Mouse (Mus musculus) leukemia stem cell, adult 10-12 weeks (primary cell): Measurements from ENCODE around the gene Slc27a4. TPM values are rescaled to one million over a fixed set of nuclear protein-coding genes. Genes with fewer than 3 reads are reported as not detected.

Source experiments
- polyA plus RNA-seq: library from polyadenylated mRNA; stranded (reverse); fragments of >175 nt; gene quantifications from 2 replicates; pipeline ENCODE4 v1.2.3, GENCODE M21; 2012; ENCODE audit warnings: low replicate concordance

Slc27a4 gene
- 4.4 and 9.2 TPM in 2 replicates for polyA plus RNA-seq

DNA sequence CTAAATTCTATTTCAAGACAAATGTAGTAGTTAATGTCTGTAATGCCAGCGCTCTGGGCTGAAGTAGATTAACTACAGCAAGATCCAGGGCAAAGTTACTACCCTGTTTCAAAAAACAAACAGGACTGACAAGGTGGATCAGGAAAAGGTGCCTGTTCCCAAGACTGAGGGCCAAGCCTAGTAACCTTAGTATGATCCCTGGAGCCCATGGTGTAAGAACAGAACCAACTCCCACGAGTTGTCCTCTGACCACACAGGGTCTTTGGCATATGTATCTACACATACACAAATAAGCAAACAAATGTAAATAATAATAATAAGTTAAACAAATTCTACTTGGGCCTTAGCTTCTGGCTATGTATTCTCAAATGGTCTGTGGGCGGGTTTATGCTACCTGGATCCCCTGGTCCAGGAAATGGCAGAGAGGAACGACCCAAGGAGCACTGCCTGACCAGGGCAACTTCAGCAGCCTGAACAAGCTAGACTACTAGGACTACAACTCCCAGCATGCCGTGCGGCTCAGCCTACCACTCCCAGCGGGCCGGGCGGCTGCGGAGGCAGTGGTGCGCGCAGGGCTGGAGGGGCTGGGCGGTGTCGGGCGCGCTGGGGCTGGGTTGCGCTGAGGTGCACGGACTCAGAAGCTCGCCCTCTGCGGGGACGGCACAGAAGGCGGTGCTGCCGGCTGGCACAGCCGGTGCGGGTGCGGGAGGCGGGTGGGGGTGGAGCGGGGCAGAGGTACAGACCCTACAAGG, at the start of gene Slc27a4:
TSS of gene Slc27a4 (plus strand) at position 560 of the 752 bp plus-strand sequence.

DNA sequence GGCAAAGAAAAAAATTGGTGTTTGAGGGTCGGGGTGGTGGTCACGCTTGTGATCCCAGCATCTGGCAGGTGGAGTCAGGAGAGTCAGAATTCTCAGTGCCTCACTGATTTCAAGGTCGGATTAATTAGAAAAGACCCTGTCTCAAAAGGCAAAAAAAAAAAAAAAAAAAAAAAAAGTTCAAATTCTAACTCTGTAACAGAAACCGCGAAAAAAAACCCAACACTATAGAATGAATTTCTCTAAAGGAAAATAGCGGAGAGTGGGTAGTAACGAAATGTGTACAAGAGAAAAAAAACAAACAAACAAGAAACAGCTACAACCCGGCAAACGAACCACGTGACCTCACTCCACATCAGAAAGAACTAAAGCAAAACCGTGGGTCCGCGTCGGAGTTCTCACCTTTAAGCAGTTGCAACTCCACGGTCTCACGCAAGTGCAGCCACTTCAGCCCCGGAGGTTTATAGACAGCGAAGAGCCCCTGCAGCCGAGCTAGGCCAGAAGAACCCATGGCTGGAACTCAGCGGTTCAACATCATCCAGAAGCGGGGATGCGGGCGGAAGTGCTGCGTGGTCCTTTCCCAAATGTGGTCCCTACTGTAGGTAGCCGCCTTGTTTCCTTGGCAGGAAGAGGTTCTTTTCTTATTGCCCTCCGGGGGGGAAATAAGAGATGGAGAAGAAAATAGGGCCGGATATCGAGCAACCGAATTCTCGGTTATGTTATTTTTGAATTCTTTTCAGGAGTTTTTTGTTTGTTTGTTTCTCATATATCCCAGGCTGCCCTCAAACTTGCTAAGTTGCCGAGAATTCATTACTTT, 15.1 kb upstream of the Slc27a4 start, which contains the start of gene Coq4:
TSS of gene Coq4 (plus strand) at position 390 of the 814 bp plus-strand sequence.

GRCm38 (mm10) chr2:29787937-29788681, 14.3 kb upstream of the Slc27a4 start, which contains the start of gene Trub2:
Trub2 (minus strand) TSS chr2:29788502.

DNA sequence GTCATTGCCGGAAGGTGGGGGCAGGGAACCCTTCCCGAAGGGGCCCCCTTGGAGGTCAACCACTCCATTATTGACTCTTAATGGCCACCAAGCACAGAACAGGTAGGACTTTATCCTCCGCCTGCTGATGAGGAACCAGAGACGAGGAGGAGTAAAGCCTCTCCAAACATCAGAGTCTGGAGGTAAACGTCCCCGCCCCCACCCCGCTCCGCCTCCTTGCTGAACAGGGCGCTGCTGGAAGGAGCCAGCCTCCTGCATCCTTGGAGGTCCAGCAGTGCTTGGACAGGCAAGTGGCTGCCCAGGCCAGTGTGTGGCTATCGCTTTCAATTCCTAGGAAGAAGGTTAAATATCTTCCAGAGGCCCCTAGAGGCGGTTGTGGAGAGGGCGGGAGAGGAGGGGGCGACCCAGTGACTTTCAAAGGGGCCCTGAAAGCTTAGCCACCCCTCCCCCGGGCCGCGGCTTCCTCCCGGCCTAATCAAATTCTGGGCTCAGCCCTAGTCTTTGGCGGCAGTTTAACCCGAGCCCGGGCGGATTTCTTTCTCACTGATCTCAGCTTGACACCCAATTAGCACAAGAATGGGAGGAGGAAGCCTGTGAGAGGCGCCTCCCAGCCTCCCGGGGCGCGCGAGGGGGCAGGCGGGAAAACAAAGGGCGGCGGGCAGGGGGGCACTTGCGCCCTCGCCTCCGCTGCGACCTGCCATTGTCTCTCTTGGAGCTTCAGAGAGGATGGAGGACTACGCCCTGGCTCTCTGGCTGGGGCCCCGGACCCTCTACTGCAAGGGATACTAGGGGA, 17.8 kb downstream of the Slc27a4 start, which contains the start of gene Urm1:
TSS of gene Urm1 (plus strand) at position 51 of the 793 bp plus-strand sequence.

Other genes with a start within 250 kb of the Slc27a4 start
- gene Rapgef1, start 182.9 kb upstream of the Slc27a4 start, polyA plus RNA-seq = 44.7 and 71.2 TPM in 2 replicates
- gene Gm13420, start 50.9 kb upstream of the Slc27a4 start, polyA plus RNA-seq = not detected in 2 replicates
- gene Gm13547, start 43.3 kb upstream of the Slc27a4 start, polyA plus RNA-seq = not detected in 2 replicates
- 225 and 252 TPM in 2 replicates for gene Coq4, start 15.1 kb upstream of the Slc27a4 start, polyA plus RNA-seq
- 6.8 and 10.6 TPM in 2 replicates for gene Trub2, start 14.1 kb upstream of the Slc27a4 start, polyA plus RNA-seq
- gene Urm1, start 17.4 kb downstream of the Slc27a4 start, polyA plus RNA-seq = 39.2 and 138 TPM in 2 replicates
- 28.2 and 106 TPM in 2 replicates for gene Cercam, start 66.5 kb downstream of the Slc27a4 start, polyA plus RNA-seq
- 13.7 and 24.7 TPM in 2 replicates for gene Odf2, start 86.6 kb downstream of the Slc27a4 start, polyA plus RNA-seq
- gene Gle1, start 132.8 kb downstream of the Slc27a4 start, polyA plus RNA-seq = 34.6 and 62.6 TPM in 2 replicates
- gene Sptan1, start 162.9 kb downstream of the Slc27a4 start, polyA plus RNA-seq = 7.5 and 9.6 TPM in 2 replicates
- gene Wdr34, start 246.2 kb downstream of the Slc27a4 start, polyA plus RNA-seq = 15.7 and 34.5 TPM in 2 replicates